Mouse (Mus musculus) mouse embryonic stem cell (cell line): Measurements from ENCODE around the gene Ccdc162.

Experiments
- in situ Hi-C, 2 experiments: fragments of 300-500 bp; cut with MboI; formaldehyde crosslinking; loops; 1 replicate in 1 of 2; 3 replicates in 1 of 2; pipeline ENCODE4 v1.14.3; 2019 to 2020; ENCODE audit warnings: low sequenced_read_pairs in 2 of 2, low pct_unique_long_range_greater_than_20kb in 1 of 2, mixed read lengths in 1 of 2; ENCODE audit not compliant: unreplicated experiment in 1 of 2

Gene Ccdc162

DNA sequence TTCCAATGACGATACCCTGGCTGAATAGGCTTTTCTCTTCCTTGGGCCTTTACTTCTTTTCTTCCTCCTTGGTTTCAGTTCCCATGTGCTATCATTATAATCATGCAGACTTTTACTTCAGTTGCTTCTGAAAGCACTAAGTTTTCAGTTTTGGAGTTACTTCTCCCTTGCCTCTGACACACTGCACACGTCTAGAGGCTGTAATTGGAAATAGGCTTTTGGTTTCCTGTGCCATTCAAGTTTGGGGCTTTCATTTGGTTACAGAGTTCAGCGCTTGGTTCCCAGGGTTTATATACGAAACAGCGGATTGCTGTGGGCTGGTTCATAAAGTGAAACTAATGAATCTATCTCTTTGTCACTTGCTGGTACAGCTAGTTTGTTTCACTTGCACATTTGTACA is 186.5 kb downstream of the Ccdc162 start:
- in situ Hi-C loops, result loop anchor here in 1 of 2 experiments (10.0 kb wide), 1 partner anchor 105 kb away; no protein-coding TSS in a partner anchor

DNA sequence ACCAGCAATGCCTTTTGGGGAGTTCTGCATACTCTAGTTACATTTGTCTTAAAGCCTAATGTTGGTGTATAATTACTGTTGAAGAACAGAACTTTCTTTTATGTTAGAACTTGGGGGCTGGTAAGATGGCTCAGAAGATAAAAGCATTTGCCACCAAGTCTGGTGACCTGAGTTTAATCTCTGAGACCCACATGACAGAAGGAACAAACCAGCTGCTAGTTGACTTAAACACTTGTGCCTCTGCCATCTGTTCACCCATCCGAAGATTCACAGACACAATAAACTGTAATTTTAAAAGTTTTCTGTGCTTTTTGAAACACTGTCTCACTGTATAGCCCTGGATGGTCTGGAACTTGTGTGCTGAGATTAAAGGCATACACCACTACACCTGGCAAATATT is 190.7 kb downstream of the Ccdc162 start:
- in situ Hi-C loops, result loop anchor here in 1 of 2 experiments (10.0 kb wide), 1 partner anchor 109 kb away; no protein-coding TSS in a partner anchor

DNA sequence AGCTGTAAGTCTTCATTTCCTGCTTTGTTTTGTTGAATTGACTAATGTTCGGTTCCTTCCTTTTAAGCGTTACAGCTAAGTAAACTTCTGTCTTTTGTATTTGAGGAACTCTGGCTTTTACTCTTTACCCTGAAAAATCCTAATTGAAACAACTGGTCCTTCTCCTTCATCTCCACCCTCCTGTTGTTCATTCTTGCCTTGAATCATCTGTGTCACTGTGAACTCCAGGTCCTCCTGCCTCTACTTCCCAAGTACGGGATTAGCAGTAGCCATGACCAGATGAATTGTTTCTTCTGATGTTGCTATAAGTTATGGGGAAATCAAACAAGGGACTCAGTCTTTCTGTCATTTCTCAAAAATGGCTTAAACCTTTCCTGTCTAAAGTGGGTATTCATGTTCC is 193.0 kb downstream of the Ccdc162 start:
- in situ Hi-C loops, result loop anchor here in 1 of 2 experiments (10.0 kb wide), 1 partner anchor 111 kb away; no protein-coding TSS in a partner anchor

DNA sequence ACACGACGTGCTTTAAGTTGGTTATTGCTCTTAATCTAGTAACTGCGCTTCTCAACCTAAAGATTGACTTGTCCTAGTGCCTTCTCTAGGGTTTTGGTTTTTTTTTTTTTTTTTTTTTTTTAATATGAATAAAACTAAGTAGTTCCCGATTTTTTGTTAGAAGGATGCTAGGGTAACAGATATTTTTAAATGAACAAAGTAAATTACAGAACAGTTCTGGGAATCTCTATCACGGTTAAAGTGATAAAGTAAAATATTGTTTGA is 196.1 kb downstream of the Ccdc162 start:
- in situ Hi-C loops, result loop anchor here in 1 of 2 experiments (10.0 kb wide), 1 partner anchor 114 kb away; no protein-coding TSS in a partner anchor

DNA sequence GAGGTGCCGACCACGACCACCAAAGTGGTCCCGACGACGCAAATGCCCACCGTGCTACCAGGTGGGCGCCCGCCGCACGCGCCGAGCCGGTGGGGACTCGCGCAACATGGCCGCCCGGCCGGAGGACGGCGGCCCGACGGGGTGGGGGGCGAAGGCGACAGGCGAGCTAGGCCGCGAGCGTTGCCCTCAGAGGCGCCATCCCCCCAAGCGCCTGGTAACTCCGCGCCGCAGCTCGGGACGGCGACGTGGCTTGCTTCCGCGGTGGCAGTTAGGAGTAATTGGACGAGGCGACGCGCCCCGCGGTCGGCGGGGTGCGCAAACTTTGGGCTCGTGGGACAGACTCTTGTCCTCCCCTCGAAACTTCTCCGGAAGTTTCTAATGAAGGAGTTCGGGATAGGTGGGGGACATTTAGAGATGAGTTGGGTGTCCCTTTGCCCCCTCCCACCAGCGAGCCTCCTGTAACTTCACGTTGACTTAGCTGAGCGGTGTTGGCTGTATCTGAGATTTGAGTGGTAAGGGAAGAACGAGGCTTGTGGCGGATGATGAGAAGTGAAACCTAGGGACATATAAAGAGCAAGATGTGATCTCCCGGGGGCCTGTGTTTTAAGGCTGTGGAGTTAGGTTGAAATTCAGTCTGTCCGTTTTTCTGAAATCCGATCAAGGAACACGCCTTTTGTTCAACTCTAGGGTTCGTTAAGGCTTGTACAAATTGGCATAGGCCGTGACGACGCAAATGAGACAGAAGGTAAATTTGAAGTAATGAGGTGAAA is 196.6 kb downstream of the Ccdc162 start:
- in situ Hi-C loops, result loop anchor here (10.0 kb wide), 1 partner anchor 115 kb away; no protein-coding TSS in a partner anchor

DNA sequence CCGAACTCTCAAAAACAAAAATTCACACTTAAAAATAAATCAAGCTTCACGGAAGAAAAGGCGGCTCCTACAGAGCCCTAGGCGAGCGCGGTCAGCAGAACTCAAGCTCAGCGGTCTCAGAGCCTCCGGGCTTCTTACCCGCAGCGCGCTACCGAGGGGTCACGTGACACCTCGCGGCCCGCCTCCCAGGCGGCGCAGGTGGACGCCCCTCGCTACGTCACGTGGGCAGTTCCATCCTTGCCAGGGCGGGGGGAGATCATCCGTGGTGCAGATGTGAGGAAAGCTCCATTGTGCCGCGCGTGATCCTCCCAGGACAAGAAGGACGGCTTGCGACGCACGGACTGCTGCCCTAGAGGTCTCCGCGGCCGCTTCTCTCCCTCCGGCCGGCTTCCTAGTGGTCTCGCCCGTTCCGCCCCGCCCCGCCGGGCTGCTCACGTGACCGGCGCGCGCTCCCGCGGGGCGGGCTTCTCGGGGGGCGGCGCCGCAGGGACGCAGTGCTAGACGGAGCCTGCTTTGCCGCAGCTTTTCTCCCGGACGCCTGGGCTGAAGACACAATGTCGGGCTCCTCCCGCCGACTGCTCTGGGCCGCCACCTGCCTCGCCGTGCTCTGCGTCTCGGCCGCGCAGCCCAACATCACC is 197.3 kb downstream of the Ccdc162 start, which contains the start of gene Cd164:
Cd164 (plus strand) TSS at position 434 of the 638 bp plus-strand sequence.
- in situ Hi-C loops, result loop anchor here in 1 of 2 experiments (10.0 kb wide), 1 partner anchor 116 kb away; no protein-coding TSS in a partner anchor

DNA sequence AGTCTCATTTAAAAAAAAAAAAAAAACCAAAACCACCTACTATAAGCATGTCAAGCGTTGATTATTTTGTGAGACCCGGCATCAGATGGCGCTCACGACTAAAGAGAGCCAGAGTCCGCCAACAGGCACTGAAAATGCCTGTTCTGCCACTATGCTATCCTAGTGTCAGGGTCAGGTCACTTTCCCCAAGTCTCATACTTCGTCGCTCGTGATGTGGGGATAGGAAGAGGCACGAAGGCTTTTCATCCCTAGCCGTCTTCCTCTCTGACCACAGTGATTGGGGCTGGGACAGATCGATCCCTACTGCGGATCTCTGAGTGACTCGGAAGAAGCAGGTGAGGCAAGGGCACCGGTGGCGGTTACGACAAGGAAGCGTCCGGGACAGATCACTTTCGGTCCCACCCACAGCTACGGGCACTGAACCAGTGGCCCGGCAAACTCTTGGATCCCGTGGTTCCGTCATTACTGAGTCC is 197.9 kb downstream of the Ccdc162 start:
- in situ Hi-C loops, result loop anchor here in 1 of 2 experiments (10.0 kb wide), 1 partner anchor 116 kb away; no protein-coding TSS in a partner anchor

DNA sequence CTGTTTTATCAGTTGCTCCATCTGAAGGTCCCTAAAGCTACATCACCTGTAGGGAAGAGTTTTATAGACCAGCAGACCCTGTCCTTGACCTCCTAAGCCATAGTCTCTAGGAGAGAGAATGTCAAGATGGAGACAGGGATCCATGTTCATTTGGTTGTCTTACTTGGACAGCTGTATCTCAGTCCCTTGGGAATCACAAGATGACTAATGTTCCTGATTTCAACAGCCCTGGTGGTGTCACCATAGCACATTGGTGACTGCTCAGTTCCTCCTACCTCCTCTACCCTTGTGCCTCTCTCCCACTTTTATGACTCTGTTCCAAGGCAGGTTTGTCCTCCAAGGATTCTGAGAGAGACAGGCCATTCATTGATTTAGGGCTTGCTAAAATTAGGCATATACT is 201.5 kb downstream of the Ccdc162 start:
- in situ Hi-C loops, result loop anchor here in 1 of 2 experiments (10.0 kb wide), 1 partner anchor 120 kb away; no protein-coding TSS in a partner anchor

DNA sequence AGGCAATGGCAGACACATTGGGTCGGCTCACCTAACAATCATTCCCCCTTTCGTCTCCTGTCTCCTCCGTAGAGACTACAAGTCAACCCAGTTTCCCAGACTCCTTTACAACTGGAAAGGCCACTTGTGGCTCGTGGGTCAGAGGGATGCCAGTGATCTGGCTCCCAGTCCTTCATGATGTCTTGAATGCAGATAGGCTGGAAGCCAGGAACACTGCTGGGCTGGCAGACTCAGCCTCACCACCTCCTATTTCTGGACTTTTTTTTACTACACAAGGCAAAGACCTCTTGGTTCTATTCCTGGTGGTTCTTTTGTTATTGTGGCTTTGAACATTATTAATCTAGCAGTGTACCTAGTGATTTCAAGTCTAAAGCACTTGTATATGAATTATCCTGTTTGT is 202.1 kb downstream of the Ccdc162 start:
- in situ Hi-C loops, result loop anchor here in 1 of 2 experiments (10.0 kb wide), 1 partner anchor 120 kb away; no protein-coding TSS in a partner anchor

DNA sequence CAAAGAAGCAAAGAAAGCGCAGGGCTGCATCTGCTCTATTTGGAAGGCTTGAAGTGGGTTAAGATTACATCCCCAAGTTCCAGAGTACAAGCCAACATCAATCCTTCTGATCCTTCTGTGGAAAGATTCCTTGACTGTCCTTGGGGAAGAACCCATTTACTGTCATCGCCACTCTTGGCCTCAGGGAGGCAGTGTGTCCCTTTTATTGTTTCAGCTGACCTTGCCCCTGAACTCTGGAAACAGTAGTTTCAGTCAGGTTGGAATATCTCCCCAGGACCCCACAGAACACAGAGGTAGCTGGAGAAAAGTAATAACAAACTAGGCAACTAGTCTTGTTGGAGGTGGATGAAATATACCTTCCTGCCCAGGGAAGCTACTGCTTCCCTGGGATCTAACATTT is 207.3 kb downstream of the Ccdc162 start:
- in situ Hi-C loops, result loop anchor here (5.0 to 10.0 kb wide), 4 partner anchors 74 to 504 kb away; partner anchors contain the start of genes Ak9 (in 1 of the 2) and Fig4 (in 1 of the 2)

DNA sequence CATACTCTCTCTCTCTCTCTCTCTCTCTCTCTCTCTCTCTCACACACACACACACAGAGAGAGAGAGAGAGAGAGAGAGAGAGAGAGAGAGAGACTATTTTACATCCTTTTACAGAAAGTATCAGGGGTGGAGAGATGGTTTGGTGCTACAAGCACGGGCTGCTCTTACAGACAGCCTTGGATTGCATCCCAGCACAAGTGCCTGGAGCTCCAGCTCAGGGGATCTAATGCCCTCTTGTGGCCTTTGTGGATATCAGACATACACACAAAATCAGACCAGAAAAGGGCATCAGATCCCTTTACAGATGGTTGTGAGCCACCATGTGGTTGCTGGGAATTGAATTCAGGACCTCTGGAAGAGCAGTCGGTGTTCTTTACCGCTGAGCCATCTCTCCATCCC is 211.0 kb downstream of the Ccdc162 start:
- in situ Hi-C loops, result loop anchor here (5.0 to 10.0 kb wide), 4 partner anchors 71 to 501 kb away; partner anchors contain the start of genes Ak9 (in 1 of the 2) and Fig4 (in 1 of the 2)

DNA sequence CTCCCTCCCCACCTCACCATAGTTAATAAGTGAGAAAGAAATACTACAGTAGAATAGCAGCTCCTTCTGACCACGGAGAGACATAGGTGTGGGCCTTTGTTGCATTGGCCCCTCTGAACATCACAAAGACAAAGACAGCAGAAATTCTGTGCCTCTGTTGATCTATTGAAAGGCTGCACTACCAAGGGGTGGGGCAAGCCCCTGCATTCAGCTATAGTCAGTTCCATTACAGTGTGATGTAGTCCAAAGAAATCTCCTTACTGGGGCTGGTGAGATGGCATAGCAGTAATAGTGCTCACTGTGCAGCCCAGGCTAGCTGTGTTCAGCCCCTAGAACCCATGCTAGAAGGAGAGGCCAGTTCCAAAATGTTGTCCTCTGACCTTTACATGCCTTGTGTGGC is 211.4 kb downstream of the Ccdc162 start:
- in situ Hi-C loops, result loop anchor here (5.0 to 10.0 kb wide), 4 partner anchors 70 to 500 kb away; partner anchors contain the start of genes Ak9 (in 1 of the 2) and Fig4 (in 1 of the 2)

DNA sequence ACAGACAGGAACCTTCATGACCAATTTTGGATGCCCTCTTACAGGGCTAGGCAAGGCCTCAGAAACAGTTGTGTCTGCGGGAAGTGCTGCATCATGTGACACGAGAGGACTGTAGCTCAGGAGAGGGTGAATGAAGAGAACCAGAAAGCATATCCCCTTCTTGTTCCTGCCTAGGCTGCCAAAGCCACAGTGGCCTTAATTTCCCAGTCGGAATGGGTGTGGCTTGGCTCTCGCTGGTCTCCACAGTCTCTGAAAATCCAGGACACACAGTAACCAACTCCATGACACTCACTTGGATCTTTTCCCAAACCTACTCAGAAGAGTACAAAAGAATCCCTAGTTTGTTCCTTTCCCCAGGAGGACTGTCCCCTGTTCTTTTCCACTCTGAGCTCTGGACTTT is 215.5 kb downstream of the Ccdc162 start:
- in situ Hi-C loops, result loop anchor here (10.0 kb wide), 3 partner anchors 66 to 496 kb away; partner anchors contain the start of genes Ak9 (in 1 of the 2) and Fig4 (in 1 of the 2)

DNA sequence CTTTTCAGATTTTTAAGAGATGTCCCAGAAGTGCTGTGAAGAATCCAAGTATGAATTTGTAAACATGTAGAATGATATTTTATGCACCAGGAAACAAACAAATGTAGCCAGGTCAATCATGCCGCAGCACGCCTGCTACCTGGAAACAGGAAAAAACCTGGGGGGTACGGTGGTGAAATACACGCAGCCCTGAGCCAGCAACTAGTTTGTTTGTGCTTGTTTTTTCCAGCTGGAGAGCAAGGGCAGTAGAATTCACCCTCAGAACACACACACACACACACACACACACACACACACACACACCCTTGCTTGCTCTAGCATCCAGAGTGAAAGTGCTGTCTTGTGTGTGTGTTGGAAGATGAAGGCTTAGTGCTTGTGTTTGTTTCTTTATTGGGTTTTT is 225.3 kb downstream of the Ccdc162 start:
- in situ Hi-C loops, result no loop called here

DNA sequence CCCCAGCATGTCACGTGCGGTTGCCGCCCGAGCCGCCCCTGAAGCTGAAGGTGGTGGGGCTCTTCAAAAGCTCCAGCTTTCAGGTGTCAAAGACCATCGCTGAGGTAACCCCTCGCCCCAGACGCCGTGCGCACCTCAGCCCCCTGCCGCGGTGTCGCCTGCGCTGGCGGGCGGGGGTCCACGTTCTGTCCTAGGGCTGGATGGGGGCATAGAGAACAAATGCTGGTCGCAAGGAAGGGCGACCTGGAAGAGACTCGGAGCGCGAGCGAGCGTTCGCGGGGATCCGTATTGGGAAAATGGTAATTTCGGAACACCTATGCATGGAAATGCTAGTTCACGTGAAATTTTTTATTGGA is 225.9 kb downstream of the Ccdc162 start:
- in situ Hi-C loops, result no loop called here

DNA sequence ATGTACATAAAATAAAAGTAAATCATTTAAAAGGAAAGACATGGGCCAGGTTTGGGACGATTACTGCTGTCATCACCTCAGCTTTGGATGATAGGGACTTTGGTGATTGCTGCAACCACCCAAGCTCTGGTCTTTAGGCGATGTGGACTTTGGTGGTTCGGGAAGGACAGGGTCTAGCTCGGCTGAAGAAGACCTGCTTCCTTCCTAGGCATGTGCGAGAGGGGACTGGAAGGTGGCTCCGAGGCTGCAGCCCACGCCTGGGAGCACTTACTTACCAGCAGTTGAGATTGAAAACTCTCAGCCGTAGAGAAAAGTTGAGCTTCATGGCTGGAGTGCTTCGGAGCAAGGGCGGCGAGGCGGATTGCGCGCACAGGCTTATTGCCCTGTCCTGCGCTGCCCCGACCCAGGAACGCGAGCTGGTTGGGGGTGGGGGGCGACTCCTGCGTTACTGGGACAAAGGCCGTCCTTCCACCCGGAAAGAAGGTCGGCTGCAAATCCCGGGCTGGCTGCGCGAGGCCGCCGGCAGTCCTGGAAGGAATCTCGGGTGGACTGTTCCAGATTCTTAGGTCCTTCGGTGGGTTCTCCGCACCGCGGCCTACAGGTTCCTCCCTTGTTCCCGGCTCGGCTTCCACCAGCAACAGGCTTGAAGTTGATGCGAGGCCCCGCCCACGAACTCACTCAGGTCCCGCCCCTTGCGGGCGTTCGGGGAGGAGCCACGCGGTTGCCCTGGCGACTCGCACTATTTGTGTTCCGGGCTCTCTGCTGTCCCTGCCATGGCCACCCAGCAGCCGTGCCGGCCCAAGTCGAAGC is 226.5 kb downstream of the Ccdc162 start, which contains the start of the genes Smpd2 and Ppil6:
Smpd2 (minus strand) TSS at position 662 of the 810 bp plus-strand sequence.
Ppil6 (plus strand) TSS at position 732 of the 810 bp plus-strand sequence.
- in situ Hi-C loops, result loop anchor here in 1 of 2 experiments (10.0 kb wide), 1 partner anchor 195 kb away; no protein-coding TSS in a partner anchor

DNA sequence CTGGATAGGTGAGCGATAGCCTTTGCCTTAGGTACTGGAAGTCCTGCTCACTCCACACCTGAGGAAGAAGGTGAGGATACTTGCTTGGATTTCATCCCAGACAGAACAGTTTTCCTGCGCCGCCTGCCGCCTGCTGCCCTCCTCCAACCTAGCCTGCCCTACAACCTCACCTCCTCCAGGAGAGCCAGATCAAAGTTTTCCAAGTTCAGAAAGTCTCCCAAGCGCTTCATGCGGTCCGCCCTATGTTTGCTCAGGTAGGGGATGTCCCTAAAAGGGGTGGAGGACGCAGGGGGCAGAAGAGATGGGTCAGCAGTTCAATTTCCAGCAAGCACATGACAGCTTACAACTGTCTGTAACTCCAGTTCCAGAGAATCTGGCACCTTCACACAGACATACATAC is 227.1 kb downstream of the Ccdc162 start:
- in situ Hi-C loops, result loop anchor here in 1 of 2 experiments (10.0 kb wide), 1 partner anchor 194 kb away; no protein-coding TSS in a partner anchor

DNA sequence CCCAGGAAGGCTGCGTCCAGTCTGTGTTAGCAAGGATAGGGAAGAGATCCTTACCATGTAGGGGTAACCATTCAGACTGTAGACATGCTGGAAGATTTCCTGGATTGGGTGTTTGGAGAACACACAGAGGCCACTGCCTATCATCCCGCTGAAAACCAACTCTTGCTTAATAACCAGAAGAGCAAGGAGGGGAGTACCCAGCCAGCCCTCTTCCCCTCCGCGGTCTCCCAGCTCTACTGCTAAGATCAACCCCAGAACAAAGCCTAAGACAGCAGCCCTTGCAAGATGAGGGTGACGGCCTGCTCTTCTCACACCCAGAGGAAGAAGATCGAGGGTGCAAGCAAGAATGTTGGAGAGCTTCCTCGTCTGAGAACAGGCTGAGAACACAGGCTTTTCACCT is 227.6 kb downstream of the Ccdc162 start:
- in situ Hi-C loops, result loop anchor here in 1 of 2 experiments (10.0 kb wide), 1 partner anchor 194 kb away; no protein-coding TSS in a partner anchor
